Mouse (Mus musculus): ENCODE measurements at regions not wholly inside any gene's neighbourhood (a gene's known extent, or its start where the extent isn't known, plus 50 kb on each side); places are given as distances from the start of the nearest gene placed in this dataset.

GRCm38 (mm10) chr5:50258017-50258416, 199.2 kb upstream of the Adgra3 start:
- TF ChIP-seq EP300 (IDR thresholded peaks at IDR 0.05; ENCODE audit: low read depth), result no peak
- TF ChIP-seq CTCF (IDR thresholded peaks at IDR 0.05; ENCODE audit: low read depth), result no peak
